In genomic region chr11:70005521-70005920, GRCm38 (mm10) we compare ENCODE assay signal across 10 mouse cellular contexts. TPM values are rescaled to one million over a fixed set of nuclear protein-coding genes. Genes with fewer than 3 reads are reported as not detected.
DNase-seq lines count a peak whose midpoint lies in the region; ATAC-seq lines count a peak whose summit lies in the region.
"Had no signal": no experiment of that assay in that cellular context is flagged by ENCODE, and none has a peak within 500 bp of the region (broad histone marks: within the 10 kb centered on the region; RNA-seq: fewer than 3 reads in every experiment).

No protein-coding gene starts in this region.

- intact Hi-C loops in left cerebral cortex, postnatal 10 days (cut with DNase I), result no loop called here

- DNase-seq in heart, postnatal 4 days, result peak; percentile 37
- no peak for DNase-seq in heart, adult 9 months (ENCODE audit: low spot score in 2 of 2)
- DNase-seq in spleen, postnatal 36 days (ENCODE audit: low spot score in 2 of 2), result peak; percentile 41 to 52
- DNase-seq in spleen, postnatal 14 days (ENCODE audit: low spot score in 2 of 2), result no peak
- DNase-seq in thymus, postnatal 4 days, result peak; percentile 71
- DNase-seq in ovary, postnatal 36 days (ENCODE audit: low spot score), result no peak
- DNase-seq in left cerebral cortex, postnatal 10 days (ENCODE audit: extremely low spot score in 1 of 2, low spot score in 2 of 2), result no peak
- DNase-seq: heart, postnatal 36 days; liver, embryonic 13.5 days had no signal

- peak; percentile 27; the same call in 1 of the 2 replicates for ATAC-seq in erythroid progenitor cell, adult 5-6 weeks (replicated peaks; ENCODE audit: low FRiP score, poor library complexity, severe bottlenecking)

RNA-seq across cellular contexts. Expression of gene Dvl2, which starts 5.1 kb away (rescaled TPM):
- total RNA-seq in heart, postnatal 4 days (2021), result 10 to 100 TPM; 13.1 to 14.0 TPM
- 2.9 and 4.3 TPM in 2 replicates for total RNA-seq in erythroid progenitor cell, adult 5-6 weeks (2015; ENCODE audit: low replicate concordance)
- total RNA-seq in erythroid progenitor cell, adult 5-6 weeks (2017; ENCODE audit: low replicate concordance), result 0.30 and 2.4 TPM in 2 replicates
- total RNA-seq in left cerebral cortex, postnatal 10 days (2021), result 10 to 100 TPM; 27.5 to 30.3 TPM

RNA-seq across cellular contexts. Expression of gene Acadvl, which starts 9.7 kb away (rescaled TPM):
- 100 to 1,000 TPM; 862 to 957 TPM for total RNA-seq in heart, postnatal 4 days (2021)
- 24.9 and 52.8 TPM in 2 replicates for total RNA-seq in erythroid progenitor cell, adult 5-6 weeks (2015; ENCODE audit: low replicate concordance)
- 20.7 and 23.4 TPM in 2 replicates for total RNA-seq in erythroid progenitor cell, adult 5-6 weeks (2017; ENCODE audit: low replicate concordance)
- total RNA-seq in left cerebral cortex, postnatal 10 days (2021), result 10 to 100 TPM; 44.8 to 48.0 TPM

RNA-seq across cellular contexts. Expression of gene Phf23, which starts 9.9 kb away (rescaled TPM):
- total RNA-seq in heart, postnatal 4 days (2021), result 10 to 100 TPM; 25.0 to 30.3 TPM
- 18.7 and 21.4 TPM in 2 replicates for total RNA-seq in erythroid progenitor cell, adult 5-6 weeks (2015; ENCODE audit: low replicate concordance)
- total RNA-seq in erythroid progenitor cell, adult 5-6 weeks (2017; ENCODE audit: low replicate concordance), result 22.2 and 25.4 TPM in 2 replicates
- total RNA-seq in left cerebral cortex, postnatal 10 days (2021), result 10 to 100 TPM; 35.2 to 38.6 TPM

RNA-seq across cellular contexts. Expression of gene Dlg4, which starts 11.2 kb away (rescaled TPM):
- 10 to 100 TPM; 13.2 to 15.5 TPM for total RNA-seq in heart, postnatal 4 days (2021)
- not detected in 2 replicates for total RNA-seq in erythroid progenitor cell, adult 5-6 weeks (2015; ENCODE audit: low replicate concordance)
- total RNA-seq in erythroid progenitor cell, adult 5-6 weeks (2017; ENCODE audit: low replicate concordance), result 1.1 and 2.7 TPM in 2 replicates
- total RNA-seq in left cerebral cortex, postnatal 10 days (2021), result 100 to 1,000 TPM; 871 to 875 TPM

RNA-seq across cellular contexts. Expression of gene Gabarap, which starts 14.6 kb away (rescaled TPM):
- 100 to 1,000 TPM; 271 TPM for total RNA-seq in heart, postnatal 4 days (2021)
- 393 and 394 TPM in 2 replicates for total RNA-seq in erythroid progenitor cell, adult 5-6 weeks (2015; ENCODE audit: low replicate concordance)
- total RNA-seq in erythroid progenitor cell, adult 5-6 weeks (2017; ENCODE audit: low replicate concordance), result 161 and 239 TPM in 2 replicates
- 100 to 1,000 TPM; 252 to 266 TPM for total RNA-seq in left cerebral cortex, postnatal 10 days (2021)

Comparison
In these comparisons a context has a peak if more than half of its experiments do, and no peak if none do; other contexts are left out.
1. DNase-seq: peak in heart, postnatal 4 days (single experiment), spleen, postnatal 36 days (2 of 2) and thymus, postnatal 4 days (single experiment); none in heart, adult 9 months (0 of 2), spleen, postnatal 14 days (0 of 2), ovary, postnatal 36 days (single experiment) and left cerebral cortex, postnatal 10 days (0 of 2).
2. RNA of gene Acadvl, which starts 9.7 kb away (total RNA-seq): 862 to 957 TPM in heart, postnatal 4 days; 20.7 to 52.8 TPM in erythroid progenitor cell, adult 5-6 weeks and 44.8 to 48.0 TPM in left cerebral cortex, postnatal 10 days; every median in the first group is over 10 times any median in the second.